Mouse (Mus musculus): ENCODE data around the gene Kifc5b. TPM values are rescaled to one million over a fixed set of nuclear protein-coding genes. Genes with fewer than 3 reads are reported as not detected.
"Not testable (repeated sequence)": the region's sequence is repeated elsewhere in the genome, so short reads cannot be mapped to it uniquely, and the experiment has no call there.

Gene Kifc5b
- polyA plus RNA-seq, 1 experiment from 2014 or later, result 10.2 TPM

GRCm38 (mm10) chr17:26887926-26888325, 29.0 kb upstream of the Kifc5b start:
- H3K9ac ChIP-seq, result 0 out of 2 replicates have a peak overlapping the region, but pooled peaks have one; percentile 27
- ATAC-seq (ENCODE audit: insufficient number of reproducible peaks, insufficient read depth, low FRiP score, low TSS enrichment, low read depth), result no peak
- no peak overlapping the region for H3K4me2 ChIP-seq
- H3K4me1 ChIP-seq, result peaks cover 29% of the 10 kb centered on the region
- H3K27ac ChIP-seq, result no peak overlapping the region
- no peak overlapping the region for H3K4me3 ChIP-seq
- no peaks in the 10 kb centered on the region for H3K9me3 ChIP-seq
- 13% methylated on average over 3 of the region's 3 CpGs for WGBS
- H3K36me3 ChIP-seq, result no peaks in the 10 kb centered on the region
- H3K27me3 ChIP-seq, result peaks cover 11% of the 10 kb centered on the region

GRCm38 (mm10) chr17:26892635-26893375, 24.1 kb upstream of the Kifc5b start:
- Histone ChIP-seq H3K27ac (peak overlapping the region; percentile 16; the same call in 1 of the 2 replicates), H3K4me1 (peaks cover 18% of the 10 kb centered on the region), H3K4me2 (no peak overlapping the region), H3K36me3 (no peaks in the 10 kb centered on the region), H3K9me3 (no peaks in the 10 kb centered on the region), H3K9ac (no peak overlapping the region), H3K27me3 (peaks cover 10% of the 10 kb centered on the region; the same call in 1 of the 2 replicates), H3K4me3 (no peak overlapping the region)
- WGBS, result 53% methylated on average over 16 of the region's 16 CpGs
- ATAC-seq (ENCODE audit: insufficient number of reproducible peaks, insufficient read depth, low FRiP score, low TSS enrichment, low read depth), result no peak

GRCm38 (mm10) chr17:26893492-26893891, 23.4 kb upstream of the Kifc5b start:
- H3K9ac ChIP-seq, result no peak overlapping the region
- WGBS, result 48% methylated on average over 6 of the region's 6 CpGs
- no peaks in the 10 kb centered on the region for H3K36me3 ChIP-seq
- no peak for ATAC-seq (ENCODE audit: insufficient number of reproducible peaks, insufficient read depth, low FRiP score, low TSS enrichment, low read depth)
- H3K27me3 ChIP-seq, result peaks cover 10% of the 10 kb centered on the region; the same call in 1 of the 2 replicates
- peaks cover 15% of the 10 kb centered on the region; the same call in 1 of the 2 replicates for H3K4me1 ChIP-seq
- peak overlapping the region; percentile 58; the same call in 1 of the 2 replicates for H3K27ac ChIP-seq
- H3K4me2 ChIP-seq, result no peak overlapping the region
- H3K4me3 ChIP-seq, result no peak overlapping the region
- H3K9me3 ChIP-seq, result no peaks in the 10 kb centered on the region

- WGBS, result 74% methylated on average over 6 of the region's 6 CpGs
- Histone ChIP-seq H3K9me3 (no peaks in the 10 kb centered on the region), H3K36me3 (no peaks in the 10 kb centered on the region), H3K4me3 (no peak overlapping the region), H3K27ac (no peak overlapping the region), H3K4me2 (no peak overlapping the region), H3K9ac (no peak overlapping the region), H3K27me3 (peaks cover 10% of the 10 kb centered on the region; the same call in 1 of the 2 replicates), H3K4me1 (peaks cover 12% of the 10 kb centered on the region; the same call in 1 of the 2 replicates)
- no peak for ATAC-seq (ENCODE audit: insufficient number of reproducible peaks, insufficient read depth, low FRiP score, low TSS enrichment, low read depth)
Measured at GRCm38 (mm10) chr17:26894342-26894741, 22.5 kb upstream of the Kifc5b start.

GRCm38 (mm10) chr17:26895578-26895977, 21.3 kb upstream of the Kifc5b start:
- no peak overlapping the region for H3K9ac ChIP-seq
- H3K27ac ChIP-seq, result no peak overlapping the region
- H3K9me3 ChIP-seq, result no peaks in the 10 kb centered on the region
- H3K27me3 ChIP-seq, result peaks cover 10% of the 10 kb centered on the region; the same call in 1 of the 2 replicates
- no peak overlapping the region for H3K4me3 ChIP-seq
- peaks cover 12% of the 10 kb centered on the region; the same call in 1 of the 2 replicates for H3K4me1 ChIP-seq
- WGBS, result 15% methylated on average over 10 of the region's 10 CpGs
- H3K4me2 ChIP-seq, result no peak overlapping the region
- no peaks in the 10 kb centered on the region for H3K36me3 ChIP-seq
- no peak for ATAC-seq (ENCODE audit: insufficient number of reproducible peaks, insufficient read depth, low FRiP score, low TSS enrichment, low read depth)

DNA sequence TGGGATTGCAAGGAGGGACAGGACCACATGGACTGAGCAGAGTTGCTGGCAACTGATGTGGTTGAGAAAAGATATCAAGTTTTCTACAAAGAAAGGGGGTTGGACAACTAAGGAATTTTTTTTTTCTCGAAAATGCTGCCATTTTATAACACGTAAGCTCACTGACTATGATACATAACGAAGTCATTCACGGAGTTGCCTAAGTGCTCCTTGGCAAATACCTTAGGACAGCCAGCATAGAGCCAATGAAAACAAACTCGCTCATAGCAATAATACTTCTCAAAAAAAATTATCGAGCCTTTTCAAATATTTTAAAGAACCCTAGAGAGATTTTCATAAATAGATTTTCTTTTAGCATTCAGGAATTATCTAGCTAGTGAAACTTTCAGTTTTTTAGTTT, 16.0 kb upstream of the Kifc5b start:
- Histone ChIP-seq H3K27ac (no peak overlapping the region), H3K4me3 (no peak overlapping the region), H3K4me1 (no peaks in the 10 kb centered on the region), H3K27me3 (no peaks in the 10 kb centered on the region), H3K36me3 (no peaks in the 10 kb centered on the region), H3K9ac (no peak overlapping the region), H3K4me2 (no peak overlapping the region), H3K9me3 (no peaks in the 10 kb centered on the region)
- no peak for ATAC-seq (ENCODE audit: insufficient number of reproducible peaks, insufficient read depth, low FRiP score, low TSS enrichment, low read depth)
- 77% methylated on average over 6 of the region's 6 CpGs for WGBS

GRCm38 (mm10) chr17:26904320-26904719, 12.6 kb upstream of the Kifc5b start:
- H3K9ac ChIP-seq, result no peak overlapping the region
- H3K27ac ChIP-seq, result no peak overlapping the region
- no peak for ATAC-seq (ENCODE audit: insufficient number of reproducible peaks, insufficient read depth, low FRiP score, low TSS enrichment, low read depth)
- no peak overlapping the region for H3K4me2 ChIP-seq
- H3K4me1 ChIP-seq, result no peaks in the 10 kb centered on the region
- H3K4me3 ChIP-seq, result no peak overlapping the region
- no peaks in the 10 kb centered on the region for H3K9me3 ChIP-seq
- no peaks in the 10 kb centered on the region for H3K27me3 ChIP-seq
- H3K36me3 ChIP-seq, result no peaks in the 10 kb centered on the region
- WGBS, result 51% methylated on average over 5 of the region's 5 CpGs

GRCm38 (mm10) chr17:26907506-26907905, 9.4 kb upstream of the Kifc5b start:
- H3K27ac ChIP-seq; H3K4me1 ChIP-seq; ATAC-seq (ENCODE audit: insufficient number of reproducible peaks, insufficient read depth, low FRiP score, low TSS enrichment, low read depth); H3K9ac ChIP-seq; H3K4me3 ChIP-seq; H3K4me2 ChIP-seq; H3K27me3 ChIP-seq; H3K36me3 ChIP-seq; H3K9me3 ChIP-seq: not testable (repeated sequence)
- 92% methylated on average over 15 of the region's 15 CpGs for WGBS

DNA sequence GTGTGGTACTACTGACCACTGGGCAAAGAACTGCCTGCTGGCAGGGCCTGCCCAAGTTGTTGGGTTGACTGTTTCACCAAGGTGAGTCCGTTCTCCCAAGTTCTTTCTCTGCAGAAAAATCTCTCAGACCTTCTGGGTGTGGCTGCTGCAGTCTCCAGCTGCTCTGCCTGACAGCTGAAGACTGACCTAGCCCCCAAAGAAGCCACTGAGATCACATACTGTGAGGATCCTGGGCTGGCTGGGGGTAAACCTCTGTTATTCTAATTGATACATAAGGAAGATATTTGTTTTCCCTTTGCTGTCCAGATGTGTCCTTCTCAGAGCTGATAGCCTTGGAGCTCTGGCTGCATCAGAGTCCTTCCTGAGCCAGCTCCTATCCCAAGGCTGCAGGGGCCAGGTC, 1.6 kb upstream of the Kifc5b start:
- Histone ChIP-seq H3K4me3 (no peak overlapping the region), H3K4me2 (no peak overlapping the region), H3K9me3 (no peaks in the 10 kb centered on the region), H3K36me3 (no peaks in the 10 kb centered on the region), H3K27ac (no peak overlapping the region), H3K9ac (no peak overlapping the region), H3K27me3 (no peaks in the 10 kb centered on the region), H3K4me1 (peaks cover 7% of the 10 kb centered on the region)
- ATAC-seq (ENCODE audit: insufficient number of reproducible peaks, insufficient read depth, low FRiP score, low TSS enrichment, low read depth), result no peak
- 59% methylated on average over 1 of the region's 1 CpGs for WGBS

DNA sequence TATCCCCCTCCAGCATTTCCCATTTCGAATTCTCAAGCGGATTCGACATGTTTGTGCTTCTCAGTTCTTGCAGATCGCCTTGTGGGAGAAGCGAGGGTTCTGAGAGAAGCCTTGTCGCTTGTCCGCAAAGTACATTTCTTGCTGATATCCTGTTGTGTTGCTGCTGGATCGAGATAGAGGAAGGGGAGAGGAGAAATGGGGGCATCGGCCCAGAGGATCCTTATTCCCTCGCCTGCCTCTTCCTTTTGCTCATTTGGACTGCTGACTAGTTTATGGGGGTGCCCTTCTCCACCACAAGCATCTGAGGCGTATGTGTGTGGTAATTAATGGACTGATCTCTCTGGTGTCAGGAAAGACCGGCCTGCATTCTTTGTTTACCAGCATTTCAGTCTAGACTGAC, 669 bp downstream of the Kifc5b start:
- Histone ChIP-seq H3K4me3 (peak overlapping the region; percentile 66), H3K4me2 (peak overlapping the region; percentile 70), H3K9ac (peak overlapping the region; percentile 78)
- H3K9me3 ChIP-seq; H3K36me3 ChIP-seq; ATAC-seq (ENCODE audit: insufficient number of reproducible peaks, insufficient read depth, low FRiP score, low TSS enrichment, low read depth); H3K27ac ChIP-seq; H3K4me1 ChIP-seq; H3K27me3 ChIP-seq: not testable (repeated sequence)
- under 1% methylated on average over 12 of the region's 12 CpGs for WGBS

DNA sequence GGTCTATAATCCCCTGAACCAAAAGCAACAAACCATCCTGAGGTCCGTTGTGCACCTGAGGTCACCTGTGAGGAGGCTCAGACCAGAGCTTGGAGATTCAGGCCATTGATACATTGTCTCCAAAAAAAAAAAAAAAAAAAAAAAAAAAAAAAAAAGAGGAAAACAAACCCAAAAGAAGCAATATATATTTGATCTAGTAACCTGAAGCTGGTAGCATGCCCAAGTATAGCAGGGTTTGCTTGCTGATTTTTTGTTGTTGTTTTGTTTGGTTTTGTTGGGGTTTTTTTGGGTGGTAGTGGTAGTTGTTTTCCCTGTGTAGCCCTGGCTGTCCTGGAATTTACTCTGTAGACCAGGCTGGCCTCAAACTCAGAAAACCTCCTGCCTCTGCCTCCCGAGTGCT, 1.5 kb downstream of the Kifc5b start:
- no peak for ATAC-seq (ENCODE audit: insufficient number of reproducible peaks, insufficient read depth, low FRiP score, low TSS enrichment, low read depth)
- H3K9ac ChIP-seq, result peak overlapping the region; percentile 61; the same call in 1 of the 2 replicates

DNA sequence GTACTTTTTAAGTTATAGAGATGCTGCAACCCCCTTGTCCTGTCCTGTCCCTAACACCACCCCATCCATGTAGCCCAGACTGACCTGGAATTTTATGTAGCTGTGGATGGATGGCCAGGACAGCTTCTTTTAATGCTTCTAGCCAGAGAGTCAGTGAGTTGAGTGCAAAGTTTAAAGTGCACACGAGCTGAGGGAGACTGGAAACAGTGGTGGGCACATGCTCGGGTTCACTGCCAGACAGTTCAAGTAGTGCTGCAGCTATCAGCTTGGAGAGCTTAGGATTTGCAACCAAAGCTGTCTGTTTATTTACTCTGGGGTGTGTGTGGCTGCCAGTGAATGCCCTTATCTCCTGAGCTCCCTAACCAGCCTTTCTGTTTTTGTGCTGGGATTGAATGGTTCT, 2.6 kb downstream of the Kifc5b start:
- H3K27ac ChIP-seq; ATAC-seq (ENCODE audit: insufficient number of reproducible peaks, insufficient read depth, low FRiP score, low TSS enrichment, low read depth); H3K4me3 ChIP-seq; H3K9me3 ChIP-seq; H3K4me2 ChIP-seq; H3K27me3 ChIP-seq; H3K9ac ChIP-seq; H3K4me1 ChIP-seq: not testable (repeated sequence)
- WGBS, result 83% methylated on average over 2 of the region's 2 CpGs
- H3K36me3 ChIP-seq, result peaks cover 18% of the 10 kb centered on the region

More for the DNA sequence above, 1.5 kb downstream of the Kifc5b start:
- no peaks in the 10 kb centered on the region for H3K27me3 ChIP-seq
- peaks cover 7% of the 10 kb centered on the region for H3K4me1 ChIP-seq
- H3K27ac ChIP-seq, result no peak overlapping the region
- H3K4me2 ChIP-seq, result peak overlapping the region; percentile 70
- H3K36me3 ChIP-seq, result peaks cover 13% of the 10 kb centered on the region
- H3K4me3 ChIP-seq, result peak overlapping the region; percentile 66
- WGBS, result 74% methylated on average over 2 of the region's 2 CpGs
- no peaks in the 10 kb centered on the region for H3K9me3 ChIP-seq
